Mouse (Mus musculus): ENCODE measurements around the gene Kctd15. TPM values are rescaled to one million over a fixed set of nuclear protein-coding genes. Genes with fewer than 3 reads are reported as not detected.

Kctd15 gene
- 29.1 and 31.7 TPM in 2 replicates for polyA plus RNA-seq (2015; fragmentation: Nextera tagmentation; extraction: Ambion mirVana)

GRCm38 (mm10) chr7:34656632-34657031 is at the start of gene Kctd15:
Gene Kctd15, minus strand, starts transcription at chr7:34656732.
- no peak for ATAC-seq (replicated peaks)
- H3K9ac ChIP-seq: peak within 1 kb of the TSS; percentile 98

GRCm38 (mm10) chr7:34704401-34704800 is 47.9 kb upstream of the Kctd15 start:
- no peak for ATAC-seq (replicated peaks)
- no peaks in the 10 kb centered on the region for H3K36me3 ChIP-seq (replicated peaks)
- no peak overlapping the region for H3K27ac ChIP-seq
- no peak overlapping the region for H3K4me3 ChIP-seq
- H3K9ac ChIP-seq: no peak overlapping the region
- H3K9me3 ChIP-seq: no peaks in the 10 kb centered on the region
- no peak overlapping the region for H3K4me2 ChIP-seq
- H3K27me3 ChIP-seq (replicated peaks): no peaks in the 10 kb centered on the region
- no peaks in the 10 kb centered on the region; the same call in none of the 2 replicates for H3K4me1 ChIP-seq
- 37% methylated on average over 4 of the region's 4 CpGs for WGBS

More at GRCm38 (mm10) chr7:34656632-34657031, at the start of gene Kctd15:
- peak within 1 kb of the TSS; percentile 97 for H3K27ac ChIP-seq
- WGBS: 51% methylated on average over 5 of the region's 5 CpGs
- H3K27me3 ChIP-seq (replicated peaks): no peaks in the 10 kb centered on the region
- no peaks in the 10 kb centered on the region for H3K36me3 ChIP-seq (replicated peaks)
- peak within 1 kb of the TSS; percentile 74 for H3K4me3 ChIP-seq
- H3K9me3 ChIP-seq: no peaks in the 10 kb centered on the region
- H3K4me2 ChIP-seq: peak within 1 kb of the TSS; percentile 96
- peaks cover 27% of the 10 kb centered on the region for H3K4me1 ChIP-seq

GRCm38 (mm10) chr7:34703437-34703836 is 46.9 kb upstream of the Kctd15 start:
- no peak for ATAC-seq (replicated peaks)
- Histone ChIP-seq H3K4me2 (no peak overlapping the region), H3K9ac (no peak overlapping the region), H3K27ac (no peak overlapping the region), H3K4me1 (no peaks in the 10 kb centered on the region; the same call in none of the 2 replicates), H3K9me3 (no peaks in the 10 kb centered on the region), H3K36me3 (replicated peaks) (no peaks in the 10 kb centered on the region), H3K27me3 (replicated peaks) (no peaks in the 10 kb centered on the region), H3K4me3 (no peak overlapping the region)
- 45% methylated on average over 4 of the region's 4 CpGs for WGBS

GRCm38 (mm10) chr7:34702718-34703351 is 46.3 kb upstream of the Kctd15 start:
- Histone ChIP-seq H3K9me3 (no peaks in the 10 kb centered on the region), H3K36me3 (replicated peaks) (no peaks in the 10 kb centered on the region), H3K4me3 (no peak overlapping the region), H3K27ac (no peak overlapping the region), H3K27me3 (replicated peaks) (no peaks in the 10 kb centered on the region), H3K9ac (no peak overlapping the region), H3K4me2 (no peak overlapping the region), H3K4me1 (no peaks in the 10 kb centered on the region; the same call in none of the 2 replicates)
- WGBS: 28% methylated on average over 11 of the region's 11 CpGs
- no peak for ATAC-seq (replicated peaks)

DNA sequence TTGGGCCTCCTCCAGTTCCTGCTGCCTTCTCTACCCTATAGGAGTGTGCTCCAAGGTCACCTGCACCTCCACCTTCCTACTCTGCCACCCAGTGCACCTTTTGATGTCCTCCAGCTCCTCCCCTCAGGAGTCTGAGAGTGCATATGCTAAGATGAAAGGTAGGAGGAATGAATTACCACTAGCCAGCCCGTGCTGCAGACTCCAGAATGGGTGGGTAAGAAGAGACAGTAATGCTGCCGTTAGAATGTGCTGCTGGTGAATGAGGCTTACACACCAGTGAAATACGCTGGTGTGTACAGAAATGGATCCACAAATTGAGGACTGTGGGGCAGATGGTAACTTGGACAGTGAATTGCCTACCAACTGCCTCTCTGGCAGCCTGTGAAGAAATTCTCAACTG is 43.4 kb upstream of the Kctd15 start:
- Histone ChIP-seq H3K4me1 (peaks cover 16% of the 10 kb centered on the region), H3K9me3 (no peaks in the 10 kb centered on the region), H3K27me3 (replicated peaks) (no peaks in the 10 kb centered on the region), H3K4me3 (no peak overlapping the region), H3K27ac (no peak overlapping the region), H3K9ac (no peak overlapping the region), H3K4me2 (no peak overlapping the region), H3K36me3 (replicated peaks) (no peaks in the 10 kb centered on the region)
- WGBS: 70% methylated on average over 3 of the region's 3 CpGs
- no peak for ATAC-seq (replicated peaks)

GRCm38 (mm10) chr7:34698221-34698620 is 41.7 kb upstream of the Kctd15 start:
- H3K9me3 ChIP-seq: no peaks in the 10 kb centered on the region
- no peaks in the 10 kb centered on the region for H3K27me3 ChIP-seq (replicated peaks)
- ATAC-seq (replicated peaks): no peak
- H3K4me2 ChIP-seq: no peak overlapping the region
- WGBS: 74% methylated on average over 9 of the region's 9 CpGs
- peaks cover 24% of the 10 kb centered on the region for H3K4me1 ChIP-seq
- no peak overlapping the region for H3K9ac ChIP-seq
- H3K4me3 ChIP-seq: no peak overlapping the region
- H3K36me3 ChIP-seq (replicated peaks): no peaks in the 10 kb centered on the region
- no peak overlapping the region for H3K27ac ChIP-seq

DNA sequence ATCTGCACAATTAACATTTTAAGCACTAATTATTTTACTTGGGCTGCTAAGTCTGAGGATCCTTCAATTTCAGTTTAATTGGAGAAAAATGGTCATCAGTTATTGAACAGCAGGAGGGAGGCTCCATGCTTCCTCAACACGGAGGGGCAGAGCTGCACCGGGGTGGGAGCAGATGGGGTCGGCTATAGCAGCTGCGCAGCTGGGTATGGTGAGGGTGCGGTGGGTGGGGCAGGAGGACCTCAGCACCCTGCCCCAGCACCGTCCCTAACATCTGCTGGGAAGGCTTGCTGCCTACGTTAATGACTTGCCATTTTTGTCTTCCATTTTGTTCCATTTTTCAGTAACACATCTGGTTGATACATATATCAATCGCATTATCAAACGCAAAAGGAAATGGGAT is 39.6 kb upstream of the Kctd15 start:
- no peak overlapping the region for H3K27ac ChIP-seq

GRCm38 (mm10) chr7:34694898-34695297 is 38.4 kb upstream of the Kctd15 start:
- WGBS: 24% methylated on average over 9 of the region's 9 CpGs
- H3K27me3 ChIP-seq (replicated peaks): no peaks in the 10 kb centered on the region
- no peak overlapping the region for H3K4me2 ChIP-seq
- no peaks in the 10 kb centered on the region for H3K9me3 ChIP-seq
- H3K36me3 ChIP-seq (replicated peaks): no peaks in the 10 kb centered on the region
- no peak overlapping the region for H3K9ac ChIP-seq
- peaks cover 44% of the 10 kb centered on the region for H3K4me1 ChIP-seq
- ATAC-seq (replicated peaks): 0 out of 2 replicates have a peak, but pooled peaks have one; percentile 35
- H3K27ac ChIP-seq: peak overlapping the region; percentile 42
- no peak overlapping the region for H3K4me3 ChIP-seq

More for the DNA sequence above, 39.6 kb upstream of the Kctd15 start:
- Histone ChIP-seq H3K36me3 (replicated peaks) (no peaks in the 10 kb centered on the region), H3K9ac (no peak overlapping the region), H3K4me3 (no peak overlapping the region), H3K9me3 (no peaks in the 10 kb centered on the region), H3K27me3 (replicated peaks) (no peaks in the 10 kb centered on the region), H3K4me2 (no peak overlapping the region), H3K4me1 (peaks cover 33% of the 10 kb centered on the region)
- no peak for ATAC-seq (replicated peaks)
- WGBS: 55% methylated on average over 9 of the region's 9 CpGs

DNA sequence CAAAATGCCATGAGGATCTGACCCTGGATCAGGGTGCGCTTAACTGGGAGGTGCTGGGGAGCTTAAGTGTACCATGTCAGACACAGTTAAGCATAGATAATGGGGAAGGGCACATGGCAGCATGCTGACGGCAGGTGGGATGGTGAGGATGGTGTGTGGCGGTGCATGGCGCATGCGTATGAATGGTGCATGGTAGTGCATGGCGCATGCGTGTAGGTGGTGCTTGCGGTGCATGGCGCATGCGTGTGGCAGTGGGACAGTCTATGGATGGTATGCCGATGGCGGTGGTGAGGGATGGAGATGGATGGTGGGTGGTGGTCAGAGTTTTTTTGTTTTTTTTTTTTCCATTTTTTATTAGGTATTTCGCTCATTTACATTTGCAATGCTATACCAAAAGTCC is 37.4 kb upstream of the Kctd15 start:
- H3K9me3 ChIP-seq: no peaks in the 10 kb centered on the region
- ATAC-seq (replicated peaks): no peak
- WGBS: 96% methylated on average over 13 of the region's 13 CpGs
- no peaks in the 10 kb centered on the region for H3K27me3 ChIP-seq (replicated peaks)
- H3K4me1 ChIP-seq: peaks cover 47% of the 10 kb centered on the region
- H3K36me3 ChIP-seq (replicated peaks): no peaks in the 10 kb centered on the region
- H3K27ac ChIP-seq: no peak overlapping the region
- H3K4me3 ChIP-seq: no peak overlapping the region
- H3K9ac ChIP-seq: no peak overlapping the region
- no peak overlapping the region for H3K4me2 ChIP-seq

- no peak overlapping the region for H3K9ac ChIP-seq
- no peak for ATAC-seq (replicated peaks)
- no peak overlapping the region for H3K27ac ChIP-seq
- no peak overlapping the region for H3K4me2 ChIP-seq
- no peaks in the 10 kb centered on the region for H3K36me3 ChIP-seq (replicated peaks)
- H3K4me1 ChIP-seq: peaks cover 47% of the 10 kb centered on the region
- WGBS: 72% methylated on average over 4 of the region's 4 CpGs
- no peak overlapping the region for H3K4me3 ChIP-seq
- H3K27me3 ChIP-seq (replicated peaks): no peaks in the 10 kb centered on the region
- H3K9me3 ChIP-seq: no peaks in the 10 kb centered on the region
Observed at GRCm38 (mm10) chr7:34693072-34693471, 36.5 kb upstream of the Kctd15 start.

GRCm38 (mm10) chr7:34690111-34690510 is 33.6 kb upstream of the Kctd15 start:
- WGBS: 33% methylated on average over 13 of the region's 13 CpGs
- Histone ChIP-seq H3K4me2 (no peak overlapping the region), H3K9ac (no peak overlapping the region), H3K9me3 (no peaks in the 10 kb centered on the region), H3K4me1 (peaks cover 34% of the 10 kb centered on the region), H3K4me3 (no peak overlapping the region), H3K27ac (peak overlapping the region; percentile 57), H3K36me3 (replicated peaks) (no peaks in the 10 kb centered on the region), H3K27me3 (replicated peaks) (no peaks in the 10 kb centered on the region)
- ATAC-seq (replicated peaks): peak; percentile 25; the same call in 1 of the 2 replicates

DNA sequence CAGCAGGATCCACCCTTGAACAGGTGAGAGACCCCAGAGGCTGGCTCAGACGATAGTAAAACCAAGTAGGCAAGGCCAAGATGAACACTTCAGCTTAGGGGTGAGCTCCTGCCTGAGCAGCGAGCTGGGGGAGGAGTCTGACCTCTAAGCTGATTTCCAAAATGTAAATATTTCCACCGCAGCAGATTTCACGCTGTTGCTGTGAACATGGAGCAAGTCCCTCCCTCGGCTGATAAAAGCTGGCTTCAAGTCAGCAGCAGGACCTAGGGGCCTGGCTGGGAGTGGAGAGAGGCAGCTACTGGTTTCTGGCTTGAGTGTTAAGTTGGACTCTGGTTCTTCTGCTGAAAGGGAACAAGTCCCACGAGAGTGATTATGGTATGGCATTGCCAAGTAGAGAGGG is 32.5 kb upstream of the Kctd15 start:
- H3K9ac ChIP-seq: no peak overlapping the region
- no peaks in the 10 kb centered on the region for H3K36me3 ChIP-seq (replicated peaks)
- H3K4me2 ChIP-seq: no peak overlapping the region
- no peak overlapping the region for H3K4me3 ChIP-seq
- ATAC-seq (replicated peaks): no peak
- no peaks in the 10 kb centered on the region for H3K9me3 ChIP-seq
- H3K4me1 ChIP-seq: peaks cover 23% of the 10 kb centered on the region
- WGBS: 15% methylated on average over 6 of the region's 6 CpGs
- H3K27me3 ChIP-seq (replicated peaks): no peaks in the 10 kb centered on the region
- no peak overlapping the region for H3K27ac ChIP-seq

GRCm38 (mm10) chr7:34685801-34686200 is 29.3 kb upstream of the Kctd15 start:
- WGBS: 36% methylated on average over 7 of the region's 7 CpGs
- Histone ChIP-seq H3K9ac (no peak overlapping the region), H3K9me3 (no peaks in the 10 kb centered on the region), H3K4me3 (no peak overlapping the region), H3K27me3 (replicated peaks) (no peaks in the 10 kb centered on the region), H3K36me3 (replicated peaks) (no peaks in the 10 kb centered on the region), H3K4me1 (peaks cover 20% of the 10 kb centered on the region), H3K4me2 (no peak overlapping the region), H3K27ac (no peak overlapping the region)
- no peak for ATAC-seq (replicated peaks)
